Mouse (Mus musculus) hindbrain, embryonic 16.5 days (tissue): ENCODE data around the gene Galp. TPM values are rescaled to one million over a fixed set of nuclear protein-coding genes. Genes with fewer than 3 reads are reported as not detected.
"Not testable (repeated sequence)": the region's sequence is repeated elsewhere in the genome, so short reads cannot be mapped to it uniquely, and the experiment has no call there.

ENCODE experiments used
- ATAC-seq: fragments of 200-750 bp; cut with Nextera tagmentation; 2 replicates; pipeline ENCODE4 v1.8.0; 2017; ENCODE audit warnings: moderate TSS enrichment, moderate library complexity
- H3K27ac ChIP-seq: fragments of 300-500 bp; sonication (generic); 2 replicates; pipeline ENCODE4 v1.5.1; 2014; ENCODE audit warnings: low read depth, mild to moderate bottlenecking, control low read depth, low read length, moderate library complexity
- H3K27me3 ChIP-seq: fragments of 300-500 bp; sonication (generic); replicated peaks from 2 replicates; pipeline ENCODE4 v1.6.1; 2014; ENCODE audit warnings: low read length; ENCODE audit not compliant: control insufficient read depth, insufficient read depth
- H3K36me3 ChIP-seq: fragments of 300-500 bp; sonication (generic); 2 replicates; pipeline ENCODE4 v1.6.1; 2014; ENCODE audit warnings: mild to moderate bottlenecking, low read length, moderate library complexity, mixed read lengths; ENCODE audit not compliant: control insufficient read depth, insufficient read depth
- H3K4me1 ChIP-seq: fragments of 300-500 bp; sonication (generic); 2 replicates; pipeline ENCODE4 v1.6.1; 2014; ENCODE audit warnings: low read depth, low read length; ENCODE audit not compliant: control insufficient read depth, insufficient read depth
- H3K4me2 ChIP-seq: fragments of 300-500 bp; sonication (generic); 2 replicates; pipeline ENCODE4 v1.6.1; 2014; ENCODE audit warnings: mild to moderate bottlenecking, low read length, control low read depth, moderate library complexity
- H3K4me3 ChIP-seq: fragments of 300-500 bp; sonication (generic); 2 replicates; pipeline ENCODE4 v1.5.1; 2014; ENCODE audit warnings: mild to moderate bottlenecking, low read length, control low read depth, moderate library complexity
- H3K9ac ChIP-seq: fragments of 300-500 bp; sonication (generic); 2 replicates; pipeline ENCODE4 v1.6.1; 2014; ENCODE audit warnings: low read depth, mild to moderate bottlenecking, control low read depth, low read length, moderate library complexity
- H3K9me3 ChIP-seq: fragments of 300-500 bp; sonication (generic); 2 replicates; pipeline ENCODE4 v1.6.1; 2014; ENCODE audit warnings: mild to moderate bottlenecking, low read length, moderate library complexity; ENCODE audit not compliant: control insufficient read depth
- WGBS: fragments of 180-500 bp; shearing (Covaris S2); extraction: QIAGEN DNeasy Blood & Tissue Kit; methylation state at CpG from one replicate; pipeline ENCODE4 v1.1.7; 2014; 5-methylcytosine and 5-hydroxymethylcytosine counted together
- polyA plus RNA-seq: library from polyadenylated mRNA; unstranded; fragments of >200 nt; fragmentation: Nextera tagmentation; extraction: Ambion mirVana; gene quantifications from 2 replicates; pipeline ENCODE4 v1.2.1, GENCODE M21; 2015

Gene Galp
- polyA plus RNA-seq, 1 experiment from 2014 or later = not detected

- H3K4me1 ChIP-seq = no peaks in the 10 kb centered on the region
- H3K36me3 ChIP-seq = peaks cover 58% of the 10 kb centered on the region
- H3K4me2 ChIP-seq = no peak overlapping the region
- H3K27ac ChIP-seq = no peak overlapping the region
- no peak overlapping the region for H3K9ac ChIP-seq
- no peak overlapping the region for H3K4me3 ChIP-seq
- no peaks in the 10 kb centered on the region for H3K9me3 ChIP-seq
- no peak for ATAC-seq
- 97% methylated on average over 2 of the region's 2 CpGs for WGBS
- H3K27me3 ChIP-seq = no peaks in the 10 kb centered on the region
Measured at GRCm38 (mm10) chr7:6186176-6186575, 10.7 kb upstream of the Galp start.

GRCm38 (mm10) chr7:6186756-6187155, 10.1 kb upstream of the Galp start:
- Histone ChIP-seq H3K4me1 (no peaks in the 10 kb centered on the region), H3K36me3 (peaks cover 58% of the 10 kb centered on the region), H3K27ac (no peak overlapping the region), H3K27me3 (no peaks in the 10 kb centered on the region), H3K9ac (no peak overlapping the region), H3K4me3 (no peak overlapping the region), H3K4me2 (no peak overlapping the region), H3K9me3 (no peaks in the 10 kb centered on the region)
- no peak for ATAC-seq
- 69% methylated on average over 2 of the region's 2 CpGs for WGBS

- Histone ChIP-seq H3K27me3 (no peaks in the 10 kb centered on the region), H3K36me3 (peaks cover 49% of the 10 kb centered on the region), H3K9ac (no peak overlapping the region), H3K4me2 (no peak overlapping the region), H3K4me3 (no peak overlapping the region), H3K27ac (no peak overlapping the region), H3K4me1 (no peaks in the 10 kb centered on the region), H3K9me3 (no peaks in the 10 kb centered on the region)
- no peak for ATAC-seq
- WGBS = 52% methylated on average over 44 of the region's 45 CpGs
Measured at GRCm38 (mm10) chr7:6189542-6189941, 7.3 kb upstream of the Galp start.

GRCm38 (mm10) chr7:6191376-6191775, 5.5 kb upstream of the Galp start:
- WGBS = 44% methylated on average over 3 of the region's 3 CpGs
- no peaks in the 10 kb centered on the region for H3K27me3 ChIP-seq
- H3K4me3 ChIP-seq = no peak overlapping the region
- no peaks in the 10 kb centered on the region for H3K9me3 ChIP-seq
- no peaks in the 10 kb centered on the region for H3K4me1 ChIP-seq
- H3K27ac ChIP-seq = no peak overlapping the region
- no peak overlapping the region for H3K9ac ChIP-seq
- peaks cover 35% of the 10 kb centered on the region for H3K36me3 ChIP-seq
- no peak overlapping the region for H3K4me2 ChIP-seq
- no peak for ATAC-seq

- no peaks in the 10 kb centered on the region for H3K9me3 ChIP-seq
- peak; percentile 81 for ATAC-seq
- H3K4me1 ChIP-seq = no peaks in the 10 kb centered on the region
- no peaks in the 10 kb centered on the region for H3K27me3 ChIP-seq
- WGBS = 16% methylated on average over 5 of the region's 5 CpGs
- H3K4me3 ChIP-seq = no peak overlapping the region
- H3K36me3 ChIP-seq = peaks cover 10% of the 10 kb centered on the region
- H3K27ac ChIP-seq = no peak overlapping the region
- no peak overlapping the region for H3K4me2 ChIP-seq
- no peak overlapping the region for H3K9ac ChIP-seq
Measured at GRCm38 (mm10) chr7:6194129-6194528, 2.8 kb upstream of the Galp start.

- Histone ChIP-seq H3K27ac (no peak overlapping the region), H3K27me3 (no peaks in the 10 kb centered on the region), H3K36me3 (no peaks in the 10 kb centered on the region), H3K9me3 (no peaks in the 10 kb centered on the region), H3K9ac (no peak overlapping the region), H3K4me3 (no peak overlapping the region), H3K4me2 (no peak overlapping the region), H3K4me1 (no peaks in the 10 kb centered on the region)
- WGBS = 46% methylated on average over 2 of the region's 2 CpGs
- no peak for ATAC-seq
Measured at GRCm38 (mm10) chr7:6195777-6196176, 1.1 kb upstream of the Galp start.

GRCm38 (mm10) chr7:6204200-6204599, 7.3 kb downstream of the Galp start:
- Histone ChIP-seq H3K4me1 (no peaks in the 10 kb centered on the region), H3K4me3 (no peak overlapping the region), H3K36me3 (no peaks in the 10 kb centered on the region), H3K9ac (no peak overlapping the region), H3K9me3 (no peaks in the 10 kb centered on the region; the same call in 1 of the 2 replicates), H3K27ac (no peak overlapping the region), H3K4me2 (no peak overlapping the region), H3K27me3 (no peaks in the 10 kb centered on the region)
- 86% methylated on average over 3 of the region's 3 CpGs for WGBS
- no peak for ATAC-seq

- Histone ChIP-seq H3K9ac (no peak overlapping the region), H3K9me3 (0 out of 2 replicates have a peak, but pooled peaks cover 2% of the 10 kb centered on the region), H3K4me1 (no peaks in the 10 kb centered on the region), H3K4me2 (no peak overlapping the region), H3K27me3 (no peaks in the 10 kb centered on the region), H3K4me3 (no peak overlapping the region), H3K27ac (no peak overlapping the region), H3K36me3 (no peaks in the 10 kb centered on the region)
- 48% methylated on average over 5 of the region's 5 CpGs for WGBS
- ATAC-seq = no peak
Measured at GRCm38 (mm10) chr7:6213144-6213543, 16.3 kb downstream of the Galp start.

- not testable (repeated sequence) for H3K9me3 ChIP-seq, H3K27me3 ChIP-seq, H3K27ac ChIP-seq, H3K9ac ChIP-seq, H3K36me3 ChIP-seq, H3K4me3 ChIP-seq, H3K4me2 ChIP-seq, H3K4me1 ChIP-seq, ATAC-seq
- 76% methylated on average over 3 of the region's 4 CpGs for WGBS
Measured at GRCm38 (mm10) chr7:6214691-6215090, 17.8 kb downstream of the Galp start.

- H3K36me3 ChIP-seq = no peaks in the 10 kb centered on the region
- no peak overlapping the region for H3K4me3 ChIP-seq
- H3K27ac ChIP-seq = no peak overlapping the region
- no peaks in the 10 kb centered on the region for H3K9me3 ChIP-seq
- H3K4me2 ChIP-seq = no peak overlapping the region
- H3K9ac ChIP-seq = no peak overlapping the region
- no peak for ATAC-seq
- H3K27me3 ChIP-seq = no peaks in the 10 kb centered on the region
- 46% methylated on average over 3 of the region's 3 CpGs for WGBS
- no peaks in the 10 kb centered on the region for H3K4me1 ChIP-seq
Measured at GRCm38 (mm10) chr7:6220147-6220546, 23.3 kb downstream of the Galp start.
